Mouse (Mus musculus): ENCODE measurements around the gene Nrf1. TPM values are rescaled to one million over a fixed set of nuclear protein-coding genes. Genes with fewer than 3 reads are reported as not detected.
A peak's percentile ranks its signal among the peaks of the same experiment; 100 is the strongest.

Nrf1 gene
- polyA plus RNA-seq, 1 experiment from 2014 or later, result 70.1 TPM

DNA sequence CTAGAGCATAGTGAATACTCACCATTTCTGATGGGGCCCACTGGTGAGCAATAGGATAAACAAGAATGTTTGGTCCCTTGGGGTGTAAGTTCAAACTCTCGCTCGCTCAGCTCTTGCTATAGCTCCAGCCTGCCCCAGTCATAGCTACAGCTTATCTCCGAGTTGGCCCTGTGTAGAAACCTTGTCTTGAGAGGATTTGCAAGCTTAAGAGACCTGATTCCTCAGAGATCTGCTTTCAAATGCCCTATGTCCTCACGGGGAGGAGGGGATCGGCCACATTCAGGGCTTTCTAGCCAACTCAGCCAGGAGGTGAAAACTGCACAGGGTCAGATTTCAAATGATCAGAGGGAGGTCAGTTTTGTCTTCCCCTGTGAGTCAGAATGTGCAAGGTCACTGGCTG lies 26.1 kb upstream of the Nrf1 start:
- 49% methylated on average over 5 of the region's 5 CpGs for WGBS
- H3K9ac ChIP-seq (ENCODE audit: low read depth, low read length), result no peak overlapping the region
- no peaks in the 10 kb centered on the region for H3K9me3 ChIP-seq (ENCODE audit: control insufficient read depth, low read length)
- H3K4me2 ChIP-seq (replicated peaks; ENCODE audit: low read depth, low read length), result no peak overlapping the region
- no peaks in the 10 kb centered on the region for H3K4me1 ChIP-seq (ENCODE audit: control insufficient read depth, insufficient read depth, low read length)
- no peaks in the 10 kb centered on the region for H3K36me3 ChIP-seq (ENCODE audit: control insufficient read depth, insufficient read depth, low read length)
- no peak for ATAC-seq (ENCODE audit: low FRiP score, low TSS enrichment)
- no peaks in the 10 kb centered on the region for H3K27me3 ChIP-seq (ENCODE audit: control insufficient read depth, insufficient read depth, low read length)
- H3K4me3 ChIP-seq (ENCODE audit: low read length), result no peak overlapping the region
- no peak overlapping the region for H3K27ac ChIP-seq (ENCODE audit: low read depth, low read length)

DNA sequence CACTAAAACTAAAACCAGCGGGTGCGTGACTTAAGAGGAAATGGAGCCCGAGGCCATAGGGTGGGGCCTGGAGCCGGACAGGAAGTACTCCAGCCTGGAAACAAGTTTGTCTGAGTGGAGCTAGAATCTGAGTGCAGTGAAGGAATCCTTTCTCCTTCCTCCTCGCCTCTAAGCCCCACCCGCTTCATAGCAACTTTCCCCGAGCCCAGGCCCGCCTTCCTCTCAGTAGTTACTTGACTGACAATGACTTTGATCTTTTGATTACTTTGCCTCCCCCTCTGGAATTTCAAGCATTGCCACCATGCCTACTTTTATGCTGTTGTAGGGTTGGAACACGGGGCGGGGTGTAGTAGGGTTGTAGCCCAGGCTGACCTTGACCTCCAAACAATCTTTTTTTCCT lies 21.0 kb upstream of the Nrf1 start:
- H3K27ac ChIP-seq (ENCODE audit: low read depth, low read length), result no peak overlapping the region
- 31% methylated on average over 10 of the region's 10 CpGs for WGBS
- H3K9ac ChIP-seq (ENCODE audit: low read depth, low read length), result no peak overlapping the region
- no peaks in the 10 kb centered on the region for H3K9me3 ChIP-seq (ENCODE audit: control insufficient read depth, low read length)
- no peak overlapping the region for H3K4me2 ChIP-seq (replicated peaks; ENCODE audit: low read depth, low read length)
- no peaks in the 10 kb centered on the region for H3K4me1 ChIP-seq (ENCODE audit: control insufficient read depth, insufficient read depth, low read length)
- H3K27me3 ChIP-seq (ENCODE audit: control insufficient read depth, insufficient read depth, low read length), result no peaks in the 10 kb centered on the region
- no peak overlapping the region for H3K4me3 ChIP-seq (ENCODE audit: low read length)
- no peak; the same call in 1 of the 2 replicates for ATAC-seq (ENCODE audit: low FRiP score, low TSS enrichment)
- H3K36me3 ChIP-seq (ENCODE audit: control insufficient read depth, insufficient read depth, low read length), result no peaks in the 10 kb centered on the region

DNA sequence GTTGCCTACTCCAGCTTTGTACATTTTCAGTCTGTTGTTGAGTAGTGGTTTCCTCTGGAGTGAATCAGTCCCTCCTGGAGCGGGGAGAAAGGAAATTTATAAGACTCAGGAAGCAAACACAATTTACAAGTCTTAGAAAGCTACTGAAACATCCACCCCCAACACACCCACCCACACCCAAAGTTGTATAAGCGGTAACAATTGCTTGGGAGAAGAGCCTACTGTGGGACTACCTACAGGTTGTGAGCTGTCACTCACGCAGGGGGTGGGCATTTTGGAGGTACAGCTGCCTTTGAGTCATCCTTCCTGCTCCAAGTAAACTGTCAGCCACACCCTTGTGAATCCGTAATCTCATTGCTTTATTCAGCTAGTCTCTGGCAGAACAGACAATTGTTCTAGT lies 19.4 kb upstream of the Nrf1 start:
- no peaks in the 10 kb centered on the region for H3K9me3 ChIP-seq (ENCODE audit: control insufficient read depth, low read length)
- H3K4me2 ChIP-seq (replicated peaks; ENCODE audit: low read depth, low read length), result no peak overlapping the region
- no peaks in the 10 kb centered on the region for H3K4me1 ChIP-seq (ENCODE audit: control insufficient read depth, insufficient read depth, low read length)
- H3K4me3 ChIP-seq (ENCODE audit: low read length), result no peak overlapping the region
- 85% methylated on average over 4 of the region's 4 CpGs for WGBS
- no peak overlapping the region for H3K27ac ChIP-seq (ENCODE audit: low read depth, low read length)
- H3K27me3 ChIP-seq (ENCODE audit: control insufficient read depth, insufficient read depth, low read length), result no peaks in the 10 kb centered on the region
- H3K9ac ChIP-seq (ENCODE audit: low read depth, low read length), result no peak overlapping the region
- H3K36me3 ChIP-seq (ENCODE audit: control insufficient read depth, insufficient read depth, low read length), result no peaks in the 10 kb centered on the region
- ATAC-seq (ENCODE audit: low FRiP score, low TSS enrichment), result no peak

DNA sequence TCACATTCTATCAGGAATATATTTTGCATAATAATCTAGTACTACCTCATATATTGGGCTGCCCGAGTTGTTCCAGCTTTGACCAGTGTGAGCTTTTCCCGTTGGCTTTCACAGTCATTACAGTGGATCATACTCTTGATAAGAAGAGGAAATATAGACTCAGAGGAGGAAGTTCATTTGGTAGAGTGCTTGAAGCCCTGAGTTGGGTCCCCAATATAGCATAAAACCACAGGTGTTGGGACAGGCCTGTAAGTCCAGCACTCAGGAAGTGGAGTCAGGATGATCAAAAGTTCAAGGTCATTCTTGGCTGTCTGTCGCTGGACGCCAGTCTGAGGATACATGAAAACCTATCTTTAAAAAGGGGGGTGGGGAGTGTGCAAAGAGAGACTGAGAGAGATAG lies 12.7 kb upstream of the Nrf1 start:
- ATAC-seq (ENCODE audit: low FRiP score, low TSS enrichment), result no peak
- H3K27ac ChIP-seq (ENCODE audit: low read depth, low read length), result no peak overlapping the region
- H3K4me2 ChIP-seq (replicated peaks; ENCODE audit: low read depth, low read length), result no peak overlapping the region
- H3K9ac ChIP-seq (ENCODE audit: low read depth, low read length), result no peak overlapping the region
- H3K4me3 ChIP-seq (ENCODE audit: low read length), result no peak overlapping the region
- 75% methylated on average over 4 of the region's 4 CpGs for WGBS
- H3K9me3 ChIP-seq (ENCODE audit: control insufficient read depth, low read length), result no peaks in the 10 kb centered on the region
- H3K4me1 ChIP-seq (ENCODE audit: control insufficient read depth, insufficient read depth, low read length), result no peaks in the 10 kb centered on the region
- H3K36me3 ChIP-seq (ENCODE audit: control insufficient read depth, insufficient read depth, low read length), result no peaks in the 10 kb centered on the region
- no peaks in the 10 kb centered on the region for H3K27me3 ChIP-seq (ENCODE audit: control insufficient read depth, insufficient read depth, low read length)

DNA sequence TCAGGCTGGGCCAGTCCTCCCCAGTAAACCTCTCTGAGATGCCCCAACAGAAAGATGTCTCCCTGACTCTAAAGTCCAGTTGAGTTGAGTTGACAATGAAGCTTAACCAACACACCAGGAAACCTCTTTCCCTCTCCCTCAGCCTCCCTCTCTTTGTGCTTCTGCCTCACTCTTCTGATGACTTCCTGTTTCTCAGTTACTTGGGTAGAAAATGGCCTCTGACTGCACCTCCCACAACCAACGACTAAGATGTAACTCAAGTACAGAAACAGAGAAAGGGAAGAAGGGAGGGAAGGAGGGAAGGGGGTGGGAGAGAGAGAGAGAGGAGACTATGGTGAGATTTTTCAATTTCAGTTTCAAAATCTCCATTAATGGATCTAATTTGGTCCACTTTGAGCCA lies 6.3 kb upstream of the Nrf1 start:
- H3K4me3 ChIP-seq (ENCODE audit: low read length), result no peak overlapping the region
- no peak overlapping the region for H3K9ac ChIP-seq (ENCODE audit: low read depth, low read length)
- no peak for ATAC-seq (ENCODE audit: low FRiP score, low TSS enrichment)
- no peaks in the 10 kb centered on the region for H3K4me1 ChIP-seq (ENCODE audit: control insufficient read depth, insufficient read depth, low read length)
- 21% methylated on average over 1 of the region's 1 CpGs for WGBS
- H3K36me3 ChIP-seq (ENCODE audit: control insufficient read depth, insufficient read depth, low read length), result no peaks in the 10 kb centered on the region
- H3K4me2 ChIP-seq (replicated peaks; ENCODE audit: low read depth, low read length), result no peak overlapping the region
- H3K27ac ChIP-seq (ENCODE audit: low read depth, low read length), result no peak overlapping the region
- no peaks in the 10 kb centered on the region for H3K27me3 ChIP-seq (ENCODE audit: control insufficient read depth, insufficient read depth, low read length)
- no peaks in the 10 kb centered on the region for H3K9me3 ChIP-seq (ENCODE audit: control insufficient read depth, low read length)

DNA sequence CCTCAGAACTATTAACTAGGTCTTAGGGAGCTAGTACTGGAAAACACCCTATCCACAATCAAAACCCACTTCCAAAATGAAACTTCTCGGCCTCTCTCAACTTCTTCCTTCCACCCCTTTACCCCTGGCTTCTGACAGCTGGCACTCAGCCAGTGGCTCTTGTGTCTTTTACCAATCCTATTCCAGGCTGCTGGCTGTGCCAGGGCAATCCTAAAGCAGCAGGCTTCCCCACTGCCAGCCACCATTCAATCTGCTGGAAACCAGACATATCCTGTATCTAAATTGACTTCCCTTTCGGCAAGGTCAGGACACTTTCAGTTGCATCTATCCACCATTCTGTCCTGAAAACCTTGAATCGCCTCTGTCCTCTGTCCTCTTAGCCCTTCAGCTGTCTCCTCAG lies 5.3 kb upstream of the Nrf1 start:
- ATAC-seq (ENCODE audit: low FRiP score, low TSS enrichment), result no peak
- Histone ChIP-seq H3K27me3 (ENCODE audit: control insufficient read depth, insufficient read depth, low read length) (no peaks in the 10 kb centered on the region), H3K9me3 (ENCODE audit: control insufficient read depth, low read length) (no peaks in the 10 kb centered on the region), H3K36me3 (ENCODE audit: control insufficient read depth, insufficient read depth, low read length) (no peaks in the 10 kb centered on the region), H3K4me2 (replicated peaks; ENCODE audit: low read depth, low read length) (no peak overlapping the region), H3K27ac (ENCODE audit: low read depth, low read length) (no peak overlapping the region), H3K4me3 (ENCODE audit: low read length) (no peak overlapping the region), H3K4me1 (ENCODE audit: control insufficient read depth, insufficient read depth, low read length) (0 out of 2 replicates have a peak, but pooled peaks cover 2% of the 10 kb centered on the region), H3K9ac (ENCODE audit: low read depth, low read length) (no peak overlapping the region)
- 81% methylated on average over 3 of the region's 3 CpGs for WGBS

DNA sequence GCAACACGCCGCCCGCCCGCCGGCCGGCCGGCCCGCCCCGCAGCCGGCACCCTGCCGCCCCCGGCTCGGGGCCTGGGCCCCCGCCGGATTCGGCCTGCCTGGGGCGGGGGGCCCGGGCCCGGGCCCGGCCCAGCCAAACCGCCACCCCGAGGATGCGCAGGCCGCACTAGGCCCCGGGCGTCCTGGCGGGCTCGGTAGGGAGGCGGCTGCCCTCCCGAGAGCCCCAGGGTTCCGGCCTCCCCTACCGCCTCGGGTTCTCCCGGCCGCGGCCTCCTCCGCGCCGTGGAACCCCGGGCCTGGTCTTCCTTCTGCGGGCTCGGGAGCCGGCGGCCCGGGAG lies 344 bp downstream of the Nrf1 start:
- H3K27ac ChIP-seq (ENCODE audit: low read depth, low read length), result peak overlapping the region; percentile 100
- H3K27me3 ChIP-seq (ENCODE audit: control insufficient read depth, insufficient read depth, low read length), result no peaks in the 10 kb centered on the region
- WGBS, result 0% methylated on average over 16 of the region's 45 CpGs
- peaks cover 14% of the 10 kb centered on the region; the same call in 1 of the 2 replicates for H3K4me1 ChIP-seq (ENCODE audit: control insufficient read depth, insufficient read depth, low read length)
- ATAC-seq (ENCODE audit: low FRiP score, low TSS enrichment), result no peak; the same call in 1 of the 2 replicates
- H3K9me3 ChIP-seq (ENCODE audit: control insufficient read depth, low read length), result no peaks in the 10 kb centered on the region
- H3K36me3 ChIP-seq (ENCODE audit: control insufficient read depth, insufficient read depth, low read length), result no peaks in the 10 kb centered on the region
- peak overlapping the region; percentile 88 for H3K4me3 ChIP-seq (ENCODE audit: low read length)
- peak overlapping the region; percentile 100 for H3K9ac ChIP-seq (ENCODE audit: low read depth, low read length)
- peak overlapping the region; percentile 60 for H3K4me2 ChIP-seq (replicated peaks; ENCODE audit: low read depth, low read length)

DNA sequence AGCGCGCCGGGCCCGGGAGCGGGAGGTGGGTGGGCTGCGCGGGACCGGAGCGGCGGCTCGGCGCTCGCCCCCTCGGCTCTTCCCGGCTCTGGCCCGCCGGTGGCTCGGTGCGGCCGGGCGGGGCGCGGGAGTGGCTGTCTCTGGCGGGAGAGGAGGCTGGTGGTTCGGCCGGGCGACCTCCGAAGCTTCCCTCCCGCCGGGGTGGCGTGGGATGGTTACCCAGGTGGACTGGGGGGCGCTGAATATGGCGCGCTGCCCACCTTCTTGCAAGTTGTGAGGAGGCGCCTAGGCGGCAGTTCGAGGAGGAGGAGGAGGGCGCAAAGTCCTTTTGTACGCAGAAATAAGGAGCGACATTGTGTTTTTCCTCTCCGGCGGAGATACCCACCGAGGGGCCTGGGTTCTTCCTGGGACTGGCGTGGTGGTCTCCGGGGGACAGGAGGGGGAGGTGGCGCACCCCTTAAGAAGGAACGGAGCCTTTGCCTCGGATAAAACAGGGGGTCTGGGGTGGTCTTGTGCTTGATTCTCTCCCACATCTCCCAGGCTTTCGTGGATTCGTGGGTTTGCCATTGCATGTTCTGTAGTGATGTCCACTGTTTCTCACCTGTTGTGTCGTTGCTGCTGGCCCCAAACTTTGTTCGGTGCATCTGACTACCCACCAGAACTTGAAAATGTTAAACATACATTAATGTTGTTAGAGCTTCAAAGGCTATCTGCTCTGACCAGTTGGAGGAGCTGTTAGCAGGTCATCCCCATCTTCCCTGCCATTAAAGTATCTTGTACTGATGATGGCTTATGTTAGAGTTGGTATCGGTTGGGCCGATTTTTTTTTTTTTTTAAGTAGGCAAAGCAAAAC lies 939 bp downstream of the Nrf1 start:
- no peaks in the 10 kb centered on the region for H3K9me3 ChIP-seq (ENCODE audit: control insufficient read depth, low read length)
- peak overlapping the region; percentile 100 for H3K27ac ChIP-seq (ENCODE audit: low read depth, low read length)
- no peaks in the 10 kb centered on the region for H3K36me3 ChIP-seq (ENCODE audit: control insufficient read depth, insufficient read depth, low read length)
- peak overlapping the region; percentile 100 for H3K9ac ChIP-seq (ENCODE audit: low read depth, low read length)
- no peaks in the 10 kb centered on the region for H3K27me3 ChIP-seq (ENCODE audit: control insufficient read depth, insufficient read depth, low read length)
- WGBS, result 2% methylated on average over 45 of the region's 54 CpGs
- H3K4me3 ChIP-seq (ENCODE audit: low read length), result peak overlapping the region; percentile 88
- ATAC-seq (ENCODE audit: low FRiP score, low TSS enrichment), result peak; percentile 38
- H3K4me1 ChIP-seq (ENCODE audit: control insufficient read depth, insufficient read depth, low read length), result peaks cover 14% of the 10 kb centered on the region; the same call in 1 of the 2 replicates
- H3K4me2 ChIP-seq (replicated peaks; ENCODE audit: low read depth, low read length), result peak overlapping the region; percentile 60

DNA sequence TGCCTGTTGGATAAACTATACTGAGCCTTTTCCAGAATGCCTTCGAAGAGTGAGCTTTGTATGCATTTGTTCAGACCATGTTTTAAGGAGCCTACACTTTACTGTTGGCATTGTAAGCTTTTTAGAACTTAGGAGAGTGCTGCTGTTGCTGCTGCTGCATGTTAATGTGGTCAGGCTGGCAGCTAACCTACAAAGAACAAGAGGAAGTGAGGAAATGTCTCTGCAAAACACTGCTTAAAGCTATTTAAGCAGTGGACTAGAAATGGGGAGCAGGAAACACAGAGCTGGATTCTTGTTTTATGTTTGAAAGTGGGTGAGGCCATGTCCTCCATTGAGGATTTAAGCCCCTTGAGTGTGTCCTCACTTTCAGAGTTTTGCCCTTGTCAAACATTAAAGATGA lies 5.3 kb downstream of the Nrf1 start:
- WGBS, result 93% methylated on average over 1 of the region's 1 CpGs
- peaks cover 11% of the 10 kb centered on the region; the same call in 1 of the 2 replicates for H3K4me1 ChIP-seq (ENCODE audit: control insufficient read depth, insufficient read depth, low read length)
- H3K4me2 ChIP-seq (replicated peaks; ENCODE audit: low read depth, low read length), result no peak overlapping the region
- no peak for ATAC-seq (ENCODE audit: low FRiP score, low TSS enrichment)
- no peak overlapping the region for H3K4me3 ChIP-seq (ENCODE audit: low read length)
- H3K36me3 ChIP-seq (ENCODE audit: control insufficient read depth, insufficient read depth, low read length), result no peaks in the 10 kb centered on the region; the same call in 1 of the 2 replicates
- H3K9ac ChIP-seq (ENCODE audit: low read depth, low read length), result no peak overlapping the region
- H3K27ac ChIP-seq (ENCODE audit: low read depth, low read length), result no peak overlapping the region
- no peaks in the 10 kb centered on the region for H3K27me3 ChIP-seq (ENCODE audit: control insufficient read depth, insufficient read depth, low read length)
- no peaks in the 10 kb centered on the region for H3K9me3 ChIP-seq (ENCODE audit: control insufficient read depth, low read length)
